Mouse (Mus musculus) mouse embryonic stem cell (cell line): ENCODE results near the gene Vtcn1.

ENCODE experiments used
- in situ Hi-C, 2 experiments: fragments of 300-500 bp; cut with MboI; formaldehyde crosslinking; loops; 1 replicate in 1 of 2; 3 replicates in 1 of 2; pipeline ENCODE4 v1.14.3; 2019 to 2020; ENCODE audit warnings: low sequenced_read_pairs in 2 of 2, low pct_unique_long_range_greater_than_20kb in 1 of 2, mixed read lengths in 1 of 2; ENCODE audit not compliant: unreplicated experiment in 1 of 2

The Vtcn1 gene

DNA sequence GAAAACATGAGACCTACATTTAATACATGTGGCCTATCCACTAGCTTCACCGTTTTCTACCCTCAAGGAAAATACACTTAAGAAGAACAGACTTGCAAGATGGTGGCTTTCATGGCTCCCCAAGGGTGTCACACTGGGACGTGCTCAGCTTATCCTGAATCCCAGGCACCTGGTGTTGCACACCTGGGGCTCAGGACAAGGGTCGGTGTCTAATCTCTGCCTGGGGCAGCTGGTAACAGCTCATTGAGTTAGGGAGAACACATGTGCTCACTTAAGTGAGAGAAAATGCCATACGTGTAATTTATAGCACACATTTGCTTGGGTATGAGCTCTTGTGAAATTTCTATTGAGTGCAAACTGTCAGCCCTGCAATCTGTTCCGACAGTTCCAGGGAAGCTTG, 19.1 kb downstream of the Vtcn1 start:
- in situ Hi-C loops = no loop called here

DNA sequence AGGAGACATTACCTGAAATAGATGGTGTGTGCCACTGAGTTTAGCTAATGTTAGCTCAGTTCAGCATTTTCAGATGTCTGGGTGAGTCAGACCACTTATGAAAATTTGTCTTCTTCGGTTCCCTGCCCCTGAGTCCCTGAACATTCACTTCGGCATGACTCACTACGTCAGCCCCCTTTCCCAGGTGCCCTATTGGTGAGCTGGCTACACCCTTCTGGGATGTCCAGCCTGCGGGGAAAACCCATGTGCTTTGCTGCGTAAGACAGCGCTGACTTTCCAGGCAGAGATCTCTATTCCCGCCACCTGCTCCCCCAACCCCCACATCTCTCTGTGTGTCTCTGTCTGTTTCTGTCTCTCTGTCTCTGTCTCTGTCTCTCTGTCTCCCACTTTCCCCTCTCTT, 23.1 kb downstream of the Vtcn1 start:
- in situ Hi-C loops = no loop called here

DNA sequence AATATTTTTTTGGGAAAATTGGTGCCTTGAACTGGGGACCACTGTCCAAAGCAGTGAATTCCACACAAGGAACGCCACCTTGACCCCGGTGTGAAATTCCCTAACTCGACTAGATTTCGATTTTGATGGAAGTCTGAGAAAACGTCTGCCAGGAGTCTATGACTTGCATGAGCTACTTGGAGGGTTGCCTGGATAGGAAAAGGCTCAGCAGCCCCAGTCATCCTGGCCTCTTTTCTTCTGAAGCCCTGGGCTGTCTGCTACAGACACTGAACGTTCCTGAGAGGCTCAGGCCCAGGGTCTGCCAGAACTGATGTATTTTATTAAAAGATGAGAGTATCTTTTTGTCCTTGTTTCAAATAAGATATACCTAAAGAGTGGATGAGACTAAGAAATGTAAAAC, 25.2 kb downstream of the Vtcn1 start:
- in situ Hi-C loops = no loop called here

DNA sequence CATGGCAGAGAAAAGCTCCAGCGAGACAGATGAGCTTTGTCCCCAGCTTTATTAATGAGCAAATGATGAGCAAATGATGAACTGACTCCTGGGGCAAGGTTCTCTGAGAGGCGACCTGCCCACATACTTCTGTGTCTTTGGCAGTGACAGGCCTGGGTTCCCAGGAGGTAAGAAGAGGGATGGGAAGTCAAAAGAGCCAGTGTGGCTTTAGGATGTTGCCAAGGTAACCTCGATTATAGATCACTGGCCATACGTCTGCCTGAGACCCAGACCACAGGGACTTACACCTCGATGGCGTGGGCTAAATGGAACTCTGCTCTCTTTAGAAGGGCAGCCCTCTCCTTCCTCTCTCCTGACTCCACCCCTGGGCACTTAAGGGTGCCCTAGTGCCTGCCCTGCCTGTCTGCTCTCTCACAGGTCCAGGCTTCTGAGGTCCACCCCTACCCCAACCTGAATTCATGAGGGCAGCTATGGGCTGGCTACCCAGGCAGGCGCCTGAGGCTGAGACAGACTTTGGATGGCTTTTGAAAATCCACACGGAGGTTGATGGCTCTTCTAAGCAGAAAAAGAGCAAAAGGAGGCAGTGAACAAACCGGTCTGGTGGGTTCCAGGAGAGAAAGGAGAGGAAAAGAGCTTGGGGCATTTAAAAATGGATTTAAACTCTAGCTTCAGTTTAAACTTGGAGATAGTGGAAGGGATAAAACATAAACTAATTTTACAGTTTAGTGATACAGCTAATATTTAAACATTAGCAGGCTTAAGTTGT, 31.0 kb downstream of the Vtcn1 start:
- in situ Hi-C loops = no loop called here

DNA sequence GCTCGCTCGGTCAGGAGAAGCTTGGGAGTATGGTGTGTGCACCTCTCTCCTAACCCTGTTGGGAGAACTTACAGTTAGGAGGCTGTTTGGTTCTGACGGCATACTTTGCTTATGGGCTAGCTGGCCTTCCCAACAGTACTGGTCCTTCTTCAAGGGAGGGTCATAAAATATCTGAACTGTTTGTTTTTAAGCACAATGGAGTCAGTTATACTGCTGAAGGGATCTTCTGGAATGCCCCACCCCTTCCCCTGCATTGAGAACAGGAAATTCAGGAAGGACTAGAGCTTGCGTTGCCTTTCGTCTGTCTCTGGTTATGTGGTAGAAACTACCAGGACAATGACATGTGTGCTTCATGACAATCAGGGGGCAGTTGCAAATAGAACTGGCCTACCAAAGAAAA, 31.9 kb downstream of the Vtcn1 start:
- in situ Hi-C loops = no loop called here

DNA sequence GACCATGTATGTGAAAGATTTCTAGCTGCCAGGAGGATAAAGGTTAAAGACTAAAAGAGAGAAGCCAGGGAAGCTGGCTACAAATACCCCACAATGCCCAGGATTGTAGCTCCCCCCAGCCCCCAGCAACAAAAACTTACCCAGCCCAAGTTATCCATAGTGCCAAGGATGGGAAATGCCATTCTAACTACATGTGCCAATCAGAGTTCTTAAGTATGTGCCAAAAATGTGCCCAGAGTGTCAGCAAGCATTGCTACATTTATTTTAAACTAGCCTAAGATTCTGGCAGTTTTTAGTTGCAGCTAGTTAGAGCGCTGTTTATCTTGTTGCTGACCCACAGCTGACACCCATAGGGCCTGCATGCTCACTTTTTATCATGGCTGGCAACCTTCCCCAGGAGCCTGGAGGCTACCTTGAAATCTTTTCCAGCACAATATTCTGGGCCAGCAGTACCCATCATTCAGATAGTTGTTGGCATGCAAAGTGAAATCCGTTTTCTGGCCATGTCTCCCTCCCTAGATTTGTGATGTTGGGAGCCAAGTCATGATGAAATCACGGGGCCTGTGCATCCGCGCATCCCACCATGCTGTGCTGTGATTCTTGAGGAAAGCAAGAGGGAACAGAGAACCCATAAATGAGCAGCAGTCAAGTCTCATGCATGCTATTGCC, 33.2 kb downstream of the Vtcn1 start:
- in situ Hi-C loops = no loop called here

DNA sequence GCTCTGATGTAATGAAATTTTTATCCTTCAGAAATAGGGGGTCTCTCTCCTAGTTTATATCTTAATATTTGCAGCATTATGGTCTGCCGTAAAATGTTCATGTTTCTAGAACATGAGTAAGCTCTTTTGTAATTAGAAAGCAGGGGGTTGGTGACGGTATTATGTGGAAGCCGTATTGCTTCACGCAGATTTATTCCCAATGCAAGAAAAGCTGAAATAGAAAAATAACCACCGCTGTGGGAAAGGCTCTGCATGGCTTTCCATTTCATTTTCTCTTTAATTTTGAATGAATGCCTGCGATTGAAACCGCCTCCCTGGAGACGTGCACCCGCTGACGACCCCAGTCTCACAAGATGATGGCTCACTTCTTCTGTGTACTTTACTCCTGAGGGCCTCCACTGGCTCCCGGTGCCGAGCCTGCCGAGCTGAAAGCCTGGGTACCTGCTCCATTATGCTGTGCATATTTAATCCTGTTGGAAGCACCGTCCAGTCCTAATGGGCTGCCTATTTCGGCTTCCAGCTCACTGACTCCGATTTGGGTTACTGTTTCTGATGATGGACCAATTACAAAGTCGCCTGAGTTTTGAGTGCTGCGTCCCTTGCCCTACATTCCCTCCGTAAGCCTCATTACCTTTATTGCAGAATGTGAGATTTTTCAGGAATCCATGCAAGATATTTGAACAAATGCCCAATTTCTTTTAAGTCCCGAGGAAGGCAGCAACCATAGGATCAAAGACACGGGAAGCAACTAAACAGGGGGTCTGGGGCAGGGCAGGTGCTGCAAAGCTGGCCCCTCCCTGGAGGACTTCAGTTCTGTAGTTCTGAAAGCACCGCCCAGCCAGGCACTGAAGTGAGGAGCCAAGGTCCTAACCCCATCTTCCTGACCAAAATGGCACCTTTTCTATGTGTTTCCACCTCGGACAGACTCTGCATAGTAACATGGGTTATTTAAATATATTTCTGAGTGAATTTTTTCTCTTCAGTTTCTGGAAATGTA, 36.3 kb downstream of the Vtcn1 start:
- in situ Hi-C loops = no loop called here

DNA sequence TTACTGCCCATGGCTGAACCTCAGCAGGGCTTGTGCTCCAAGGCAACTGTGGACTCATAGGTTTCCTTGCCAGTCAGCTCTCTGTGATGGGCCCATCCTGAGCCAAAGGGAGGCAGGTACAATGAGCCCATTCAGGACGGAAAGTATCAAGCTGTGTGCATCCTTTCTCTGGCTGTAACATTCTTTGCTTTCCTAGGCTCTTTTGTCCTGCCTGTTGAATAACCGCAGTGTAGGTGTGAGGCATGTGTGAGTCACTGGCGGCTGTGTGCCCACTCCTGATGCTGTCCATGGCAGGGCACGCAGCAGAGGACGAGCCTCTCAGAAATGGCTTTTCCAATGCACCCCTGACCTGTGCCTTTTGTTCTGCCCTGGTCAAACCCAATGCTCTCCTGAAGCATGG, 41.7 kb downstream of the Vtcn1 start:
- in situ Hi-C loops = no loop called here

DNA sequence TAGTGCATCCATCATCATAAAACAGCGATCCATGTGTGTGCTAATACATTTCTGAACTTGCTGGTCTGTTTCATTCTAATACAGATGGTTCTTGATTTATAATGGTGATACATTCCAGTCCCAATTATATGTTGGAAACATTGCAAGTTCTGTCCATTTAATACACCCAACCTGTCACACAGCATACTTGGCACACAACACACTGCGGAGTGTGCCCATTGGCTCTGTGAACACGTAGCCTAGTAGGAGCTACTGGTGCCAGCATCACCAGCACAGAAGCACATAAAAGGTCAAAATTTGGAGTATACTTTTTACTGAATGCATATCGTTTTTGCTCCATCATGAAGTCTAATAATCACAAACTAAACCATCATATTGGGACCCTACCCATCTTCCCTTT, 51.8 kb downstream of the Vtcn1 start:
- in situ Hi-C loops = no loop called here

DNA sequence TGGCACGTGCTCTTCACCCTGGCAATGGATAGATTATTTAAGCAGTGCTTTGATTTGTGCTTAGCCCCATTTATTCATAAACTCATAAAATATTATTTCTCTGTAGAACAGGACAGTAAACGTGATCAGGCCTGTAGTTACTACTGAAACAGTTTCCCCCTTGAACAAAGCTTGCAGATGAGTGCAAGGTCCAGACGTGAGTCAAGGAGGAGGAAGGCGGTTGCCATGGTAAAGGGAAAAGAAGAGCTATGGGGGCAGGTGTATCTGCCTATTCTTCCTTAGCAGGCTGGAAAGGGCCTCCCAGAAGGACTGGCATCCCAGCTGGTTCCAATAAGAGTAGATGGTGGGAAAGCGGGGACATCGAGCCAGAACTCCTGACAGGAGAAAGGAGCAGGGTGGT, 56.1 kb downstream of the Vtcn1 start:
- in situ Hi-C loops = no loop called here

DNA sequence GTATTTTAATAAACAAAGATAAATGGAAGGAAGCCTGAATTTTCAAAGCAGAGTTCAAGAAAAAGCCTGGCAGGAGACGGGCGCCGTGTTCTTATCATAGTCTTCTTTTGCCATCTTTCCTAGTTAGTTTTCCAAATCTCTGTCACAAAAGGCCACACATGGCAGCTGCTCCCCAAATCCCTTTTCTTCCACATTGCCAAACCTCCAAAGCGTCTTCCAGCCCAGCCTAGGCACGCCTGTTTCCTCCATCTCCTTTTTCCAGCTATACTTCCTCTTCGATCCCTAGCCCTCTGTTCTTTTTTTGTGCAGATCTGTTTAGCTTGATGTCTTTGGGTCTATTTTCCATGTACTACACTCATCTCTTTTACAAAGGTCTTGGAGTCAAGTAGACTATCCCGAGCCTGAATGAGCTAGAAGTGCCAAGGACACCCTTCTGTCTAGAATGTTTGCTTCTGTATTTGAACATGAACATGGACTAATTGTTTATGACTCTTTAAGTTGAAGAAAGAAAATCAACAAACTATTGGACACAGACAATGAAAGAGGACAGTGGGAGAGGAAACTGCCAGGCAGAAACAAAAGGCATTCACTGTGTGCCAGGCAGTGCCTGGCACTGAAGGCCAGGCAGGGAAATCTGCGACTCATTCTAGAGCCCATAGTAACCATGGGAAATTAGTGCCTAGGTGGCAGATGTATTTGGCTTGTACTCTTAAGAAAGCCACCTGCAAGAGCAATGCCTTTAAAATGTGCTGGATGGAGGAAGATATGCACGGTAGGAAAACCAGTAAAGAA, 56.8 kb downstream of the Vtcn1 start:
- in situ Hi-C loops = no loop called here

DNA sequence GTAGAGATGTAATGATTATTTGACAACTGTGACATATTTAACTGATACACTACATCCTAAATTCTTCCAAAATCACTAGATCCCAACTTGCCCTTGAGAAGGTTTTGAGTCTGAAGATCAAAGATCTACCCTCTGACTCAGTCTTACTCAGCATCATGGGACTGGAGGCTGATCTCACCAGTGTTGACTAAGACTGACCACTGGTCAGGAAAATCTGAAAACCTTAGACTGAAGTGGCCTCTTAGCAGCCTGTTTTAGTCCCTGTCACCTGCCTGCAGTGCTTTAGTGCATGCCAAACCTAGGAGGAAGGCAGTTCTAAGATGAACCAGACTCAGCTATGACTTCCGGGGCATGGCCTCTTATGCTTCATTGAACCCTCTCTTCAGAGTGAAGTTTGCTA, 64.0 kb downstream of the Vtcn1 start:
- in situ Hi-C loops = no loop called here

DNA sequence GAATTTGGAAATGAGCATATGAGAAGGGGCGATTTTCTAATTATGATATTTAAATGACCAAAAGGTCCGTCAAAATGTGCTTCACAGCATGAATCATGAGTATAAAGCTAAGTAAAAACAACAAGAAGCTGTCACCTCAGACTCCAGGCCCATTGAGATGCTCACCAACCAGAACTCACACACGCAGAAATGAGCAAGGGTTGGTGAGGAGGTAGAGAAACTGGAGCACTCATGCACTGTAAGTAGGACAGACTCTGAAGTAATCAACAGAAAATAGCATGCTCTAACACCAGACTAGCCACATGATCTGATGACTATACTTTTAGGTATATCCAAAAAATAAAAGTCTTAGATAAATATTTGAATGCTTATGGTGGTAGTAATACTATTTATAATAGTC, 65.1 kb downstream of the Vtcn1 start:
- in situ Hi-C loops = no loop called here

DNA sequence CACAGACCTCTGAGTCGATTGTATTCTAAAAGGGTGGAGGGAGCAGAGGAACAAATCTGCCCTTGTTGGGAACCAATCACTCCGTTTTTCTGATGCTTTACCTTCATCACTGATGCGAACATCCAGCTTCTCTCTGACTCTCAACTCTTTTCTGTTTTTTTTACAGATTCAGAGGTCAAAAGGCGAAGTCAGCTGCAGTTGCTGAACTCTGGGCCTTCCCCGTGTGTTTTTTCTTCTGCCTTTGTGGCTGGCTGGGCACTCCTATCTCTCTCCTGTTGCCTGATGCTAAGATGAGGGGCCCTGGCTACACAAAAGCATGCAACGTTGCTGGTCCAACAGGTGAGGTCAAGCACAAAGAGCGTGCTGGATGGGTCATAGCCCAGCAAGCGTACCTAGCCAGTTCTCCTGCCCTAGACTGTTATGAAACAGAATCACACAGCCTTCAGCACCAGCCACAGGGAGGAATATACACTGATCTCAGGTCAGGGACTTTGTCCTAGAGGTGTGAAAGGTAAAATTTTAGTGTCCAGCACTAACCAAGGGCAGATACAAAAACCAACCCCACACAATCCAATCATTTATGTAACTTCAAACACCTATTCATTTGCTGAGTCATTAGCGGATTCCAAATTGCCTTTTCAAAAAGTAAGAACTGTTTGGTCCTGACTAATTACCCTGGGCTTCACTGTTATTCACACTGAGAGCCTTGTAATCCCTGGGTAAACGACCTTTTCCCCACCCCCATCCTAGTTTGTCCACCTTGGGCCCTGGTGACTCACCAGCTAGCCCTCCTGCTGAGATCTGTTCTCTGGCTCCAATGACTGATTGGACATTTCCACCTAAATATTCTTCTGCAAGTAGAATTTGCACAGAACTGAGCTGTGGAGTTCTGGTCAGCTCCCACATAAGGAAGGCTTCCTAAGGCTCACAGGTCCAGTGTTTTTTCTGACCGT, 67.4 kb downstream of the Vtcn1 start:
- in situ Hi-C loops = no loop called here

DNA sequence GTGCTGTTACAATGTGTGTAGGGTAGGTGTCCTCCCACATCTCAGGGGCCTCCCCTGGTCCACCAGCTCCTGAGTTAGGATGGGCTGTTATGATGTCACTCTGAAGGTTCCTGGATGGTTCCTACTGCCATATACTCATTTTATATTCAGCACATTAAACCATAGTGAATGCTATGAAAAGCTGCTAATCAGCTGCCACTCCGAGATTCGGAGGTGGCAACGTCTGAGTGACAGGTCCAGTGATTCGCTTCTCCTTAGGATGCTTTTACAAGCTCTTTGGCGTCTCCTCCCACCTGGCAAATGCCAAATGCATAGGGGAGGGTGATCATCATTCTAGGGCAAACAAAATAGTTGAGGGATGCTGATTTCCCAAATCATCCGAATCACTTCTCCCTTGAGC, 70.2 kb downstream of the Vtcn1 start:
- in situ Hi-C loops = no loop called here

DNA sequence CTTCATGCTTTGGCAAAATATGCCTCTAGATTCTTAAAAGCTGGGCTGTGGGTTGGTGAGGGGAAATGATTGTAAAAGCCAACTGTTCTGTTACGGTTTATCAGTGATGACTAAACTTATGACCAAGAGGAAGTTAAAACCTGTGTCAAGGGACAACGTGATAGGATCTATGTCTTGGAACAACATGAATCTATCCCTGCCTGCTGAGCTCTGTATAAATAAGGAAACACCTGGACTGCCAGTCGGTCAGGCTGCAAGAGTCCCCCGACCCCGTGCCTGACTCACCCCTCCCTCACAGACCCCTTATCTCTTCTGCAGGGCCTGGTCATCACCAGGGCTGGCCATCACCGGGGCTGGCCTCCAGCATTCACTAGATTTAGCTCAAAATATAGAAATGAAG, 80.9 kb downstream of the Vtcn1 start:
- in situ Hi-C loops = loop anchor here in 1 of 2 experiments (25.0 kb wide), 1 partner anchor 719 kb away; no protein-coding TSS in a partner anchor

DNA sequence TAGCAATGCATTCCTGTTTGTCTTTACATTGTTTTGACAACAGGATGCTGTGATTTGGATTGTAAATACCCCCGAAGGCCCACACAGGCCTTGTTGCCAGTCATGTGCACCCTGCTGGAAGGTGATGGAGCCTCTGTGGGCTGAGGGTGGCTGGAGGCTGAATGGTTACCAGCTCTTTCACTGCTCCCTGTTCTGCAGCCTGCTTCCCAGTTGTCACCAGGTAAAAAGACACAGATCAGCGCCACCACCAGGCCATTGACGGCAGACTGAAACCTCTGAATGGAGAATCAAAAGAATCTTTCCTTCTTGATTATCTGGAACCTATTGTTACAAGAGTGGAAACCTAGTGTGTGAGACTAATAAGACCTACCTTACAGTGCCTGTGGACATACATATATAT, 81.7 kb downstream of the Vtcn1 start:
- in situ Hi-C loops = loop anchor here in 1 of 2 experiments (25.0 kb wide), 1 partner anchor 720 kb away; no protein-coding TSS in a partner anchor
